Mouse (Mus musculus): ENCODE measurements around the gene Enoph1.

Gene Enoph1

DNA sequence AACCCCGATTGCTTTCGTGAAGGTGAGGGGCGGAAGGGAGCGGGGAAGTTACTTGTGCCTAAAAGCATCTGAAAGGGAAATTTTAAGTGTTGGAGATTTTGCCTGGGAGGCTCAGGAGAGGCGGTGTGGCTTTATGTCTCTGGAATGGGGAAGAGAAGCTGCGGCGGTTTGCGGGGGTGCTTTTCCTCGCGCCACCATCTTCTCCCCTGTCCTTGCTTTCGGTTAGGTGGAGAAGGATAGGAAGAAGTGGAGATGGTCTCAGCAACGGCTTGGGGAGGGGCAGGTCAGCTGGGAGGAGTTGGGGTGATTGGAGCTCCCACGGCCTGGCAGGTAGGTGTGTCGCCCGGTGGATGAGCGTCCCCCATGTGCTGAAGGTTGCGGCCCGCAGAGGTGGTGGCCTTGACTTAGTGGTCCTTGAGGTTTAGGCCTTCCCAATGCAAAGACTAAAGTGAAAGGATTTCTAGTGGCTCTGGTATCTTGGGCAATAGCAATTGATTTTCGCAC, 548 bp downstream of the Enoph1 start:
- DNase-seq (ENCODE audit: low spot score in 2 of 2) = peak in 1 of 2 experiments; percentile 27

GRCm38 (mm10) chr5:100041272-100041671, 1.5 kb downstream of the Enoph1 start:
- no peak for DNase-seq (ENCODE audit: low spot score in 2 of 2)

GRCm38 (mm10) chr5:100042467-100042866, 2.7 kb downstream of the Enoph1 start:
- no peak for DNase-seq (ENCODE audit: low spot score in 2 of 2)

- peak in 1 of 2 experiments; percentile 54 for DNase-seq (ENCODE audit: low spot score in 2 of 2)
Observed at GRCm38 (mm10) chr5:100043361-100043760, 3.6 kb downstream of the Enoph1 start.

DNA sequence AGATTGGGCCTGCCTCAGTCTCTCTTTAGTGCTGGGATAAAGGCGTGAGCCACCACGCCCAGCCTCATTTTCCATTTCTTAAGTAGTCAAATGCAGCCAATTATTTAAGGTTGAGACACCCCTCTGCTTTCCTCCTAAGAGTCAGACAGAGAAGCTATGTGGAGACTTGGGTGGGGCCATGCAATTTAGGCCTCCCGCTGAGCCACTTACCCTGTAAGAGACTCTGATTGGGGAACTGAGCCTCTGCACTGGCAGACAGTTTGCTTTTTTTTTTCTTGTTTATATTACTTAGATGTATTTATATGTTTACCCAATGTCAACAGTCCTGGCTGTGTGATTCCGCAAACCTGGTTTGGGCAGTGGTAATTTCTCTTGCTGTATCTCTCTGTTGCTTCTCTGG, 4.2 kb downstream of the Enoph1 start:
- DNase-seq (ENCODE audit: low spot score in 2 of 2) = no peak

DNA sequence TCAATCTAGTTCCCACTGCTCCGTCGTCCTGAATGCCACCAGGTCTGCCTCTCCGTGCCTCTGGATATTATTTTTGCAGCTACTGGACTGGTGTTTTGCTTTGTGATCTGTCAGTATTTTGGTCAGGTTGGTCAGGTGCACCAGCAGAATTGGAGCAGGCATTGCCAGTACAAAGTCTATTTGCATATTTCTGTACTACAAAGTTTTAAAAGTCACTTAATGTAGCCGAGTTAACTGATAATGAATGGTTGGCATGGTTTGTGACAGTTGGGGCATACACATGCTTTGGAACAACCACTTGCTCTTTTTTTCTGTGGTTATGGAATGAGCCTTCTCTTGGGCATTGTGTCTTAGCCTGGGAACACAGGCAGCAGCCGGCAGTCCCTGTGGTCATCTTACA, 4.8 kb downstream of the Enoph1 start:
- no peak for DNase-seq (ENCODE audit: low spot score in 2 of 2)

DNA sequence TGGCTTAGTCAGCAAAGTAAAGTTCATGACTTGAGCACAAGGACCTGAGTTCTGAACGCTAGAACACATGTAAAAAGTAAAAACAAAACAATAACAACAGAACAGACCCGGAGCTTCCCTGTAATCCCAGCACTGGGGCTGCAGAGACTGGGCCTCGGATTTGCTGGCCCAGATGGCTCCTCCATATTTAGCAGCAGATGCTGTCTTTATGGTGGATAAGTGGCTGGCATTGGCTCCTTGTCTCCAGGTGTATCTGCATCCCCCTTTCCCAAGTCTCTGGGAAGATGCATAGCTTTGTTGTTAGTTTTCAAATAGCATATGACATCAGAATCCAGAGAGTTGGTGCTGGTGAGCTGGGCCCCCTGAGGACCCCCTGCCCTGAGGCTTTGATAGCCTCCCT, 6.3 kb downstream of the Enoph1 start:
- DNase-seq (ENCODE audit: low spot score in 2 of 2) = no peak

- no peak for DNase-seq (ENCODE audit: low spot score in 2 of 2)
Observed at GRCm38 (mm10) chr5:100047143-100047640, 7.4 kb downstream of the Enoph1 start.

GRCm38 (mm10) chr5:100047871-100048270, 8.1 kb downstream of the Enoph1 start:
- no peak for DNase-seq (ENCODE audit: low spot score in 2 of 2)

GRCm38 (mm10) chr5:100049904-100050303, 10.1 kb downstream of the Enoph1 start:
- no peak for DNase-seq (ENCODE audit: low spot score in 2 of 2)

GRCm38 (mm10) chr5:100052728-100053127, 12.9 kb downstream of the Enoph1 start:
- DNase-seq (ENCODE audit: low spot score in 2 of 2) = no peak

GRCm38 (mm10) chr5:100054807-100055547, 15.2 kb downstream of the Enoph1 start:
- no peak for DNase-seq (ENCODE audit: low spot score in 2 of 2)

- DNase-seq (ENCODE audit: low spot score in 2 of 2) = no peak
Observed at GRCm38 (mm10) chr5:100055866-100056369, 16.1 kb downstream of the Enoph1 start.

GRCm38 (mm10) chr5:100057461-100058209, 17.9 kb downstream of the Enoph1 start:
- DNase-seq (ENCODE audit: low spot score in 2 of 2) = no peak

DNA sequence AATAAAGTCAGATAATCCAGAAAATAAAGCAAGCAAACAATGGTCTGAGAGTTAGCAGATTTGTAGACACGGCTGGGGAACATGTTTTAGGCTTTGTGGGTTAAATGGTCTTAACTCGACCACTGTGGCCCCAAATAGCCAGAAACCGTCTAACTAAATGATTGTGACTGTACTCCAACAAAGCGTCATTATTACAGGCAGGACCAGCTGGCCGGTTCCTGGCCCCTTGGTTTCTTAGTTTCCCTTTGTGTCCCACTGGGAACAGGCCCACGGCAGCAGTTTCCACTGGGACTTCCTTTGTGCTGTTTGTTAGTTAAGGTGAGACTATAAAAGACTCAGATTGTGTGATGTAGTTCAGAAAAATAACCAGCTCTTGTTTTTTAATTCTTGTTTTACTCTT, 18.9 kb downstream of the Enoph1 start:
- DNase-seq (ENCODE audit: low spot score in 2 of 2) = no peak

DNA sequence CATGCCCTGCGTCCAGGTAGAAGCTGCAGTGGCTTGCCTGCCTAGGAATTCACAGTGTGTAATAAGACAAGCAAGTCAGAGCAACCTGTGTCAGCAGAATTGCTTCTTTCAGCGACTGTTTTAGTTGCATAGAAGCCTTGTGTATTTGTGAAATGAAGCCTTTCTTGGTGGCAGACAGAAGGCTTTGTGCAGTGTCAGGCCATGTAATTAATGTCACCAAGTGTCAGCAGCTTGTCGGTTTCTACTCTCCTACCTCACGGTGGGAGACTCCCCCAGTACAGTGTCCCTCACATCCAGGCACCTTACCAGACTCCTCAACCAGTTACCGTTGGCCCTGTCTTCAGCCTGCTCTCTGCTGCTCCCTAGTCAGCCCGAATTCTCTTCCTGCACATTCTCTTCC, 19.5 kb downstream of the Enoph1 start:
- no peak for DNase-seq (ENCODE audit: low spot score in 2 of 2)

DNA sequence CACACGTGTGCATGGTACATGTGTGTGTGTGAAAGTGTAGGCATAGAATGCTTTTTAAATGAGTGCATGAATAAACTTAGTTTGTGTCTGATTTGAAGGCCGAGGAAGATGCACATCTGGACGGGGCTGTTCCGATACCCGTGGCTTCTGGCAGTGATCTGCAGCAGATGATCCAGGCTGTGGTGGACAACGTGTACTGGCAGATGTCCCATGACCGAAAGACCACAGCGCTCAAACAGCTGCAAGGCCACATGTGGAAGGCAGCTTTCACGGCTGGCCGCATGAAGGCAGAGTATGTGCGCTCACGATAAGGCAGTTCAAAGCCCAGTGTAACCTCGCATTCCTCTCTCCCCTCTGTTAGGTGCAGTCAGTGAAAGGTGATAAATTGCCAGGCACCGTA, 21.1 kb downstream of the Enoph1 start:
- peak in 1 of 2 experiments; percentile 51 for DNase-seq (ENCODE audit: low spot score in 2 of 2)

GRCm38 (mm10) chr5:100067579-100067978, 27.8 kb downstream of the Enoph1 start:
- no peak for DNase-seq (ENCODE audit: low spot score in 2 of 2)

GRCm38 (mm10) chr5:100069526-100069925, 29.7 kb downstream of the Enoph1 start:
- DNase-seq (ENCODE audit: low spot score in 2 of 2) = no peak

- peak; percentile 72 to 86 for DNase-seq (ENCODE audit: low spot score in 2 of 2)
Observed at GRCm38 (mm10) chr5:100070255-100070654, 30.5 kb downstream of the Enoph1 start.

GRCm38 (mm10) chr5:100071541-100071940, 31.8 kb downstream of the Enoph1 start:
- DNase-seq (ENCODE audit: low spot score in 2 of 2) = no peak

DNA sequence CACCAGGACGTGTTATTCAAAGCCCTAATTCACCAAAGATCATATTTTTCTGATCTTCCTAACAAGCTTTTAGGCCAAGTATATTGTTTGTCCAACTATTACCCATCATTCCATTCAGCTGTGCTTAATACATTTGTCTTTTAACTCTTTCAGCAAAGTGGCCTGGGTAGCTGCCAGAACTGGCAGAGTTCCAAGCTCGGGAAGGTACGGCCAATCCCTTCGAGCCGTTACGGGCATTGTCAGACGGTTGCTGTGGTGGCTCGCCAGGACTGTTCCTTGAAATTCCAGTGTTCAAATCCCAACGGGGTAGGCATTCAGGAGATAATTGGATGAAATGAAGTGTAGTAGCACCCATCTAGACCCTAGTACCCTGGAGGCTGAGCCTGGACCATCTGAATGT, 32.8 kb downstream of the Enoph1 start:
- DNase-seq (ENCODE audit: low spot score in 2 of 2) = no peak

- DNase-seq (ENCODE audit: low spot score in 2 of 2) = no peak
Observed at GRCm38 (mm10) chr5:100074571-100074970, 34.8 kb downstream of the Enoph1 start.

Data from urinary bladder, postnatal 4 days (tissue).